Mouse (Mus musculus) layer of hippocampus, adult 9-10 months (tissue): Measurements from ENCODE around the gene Lsp1.

ENCODE experiments used
- DNase-seq: peaks from one replicate; pipeline ENCODE4 v3.0.0; 2022; ENCODE audit warnings: low spot score

Gene Lsp1

GRCm38 (mm10) chr7:142445324-142445723 lies 15.3 kb upstream of the Lsp1 start:
- no peak for DNase-seq

GRCm38 (mm10) chr7:142446264-142446663 lies 14.3 kb upstream of the Lsp1 start:
- no peak for DNase-seq

- no peak for DNase-seq
These were observed 11.5 kb upstream of the Lsp1 start for GRCm38 (mm10) chr7:142449038-142449617.

- no peak for DNase-seq
These were observed 5.9 kb upstream of the Lsp1 start for GRCm38 (mm10) chr7:142454706-142455105.

GRCm38 (mm10) chr7:142455251-142455650 lies 5.4 kb upstream of the Lsp1 start:
- DNase-seq = no peak

- no peak for DNase-seq
These were observed 3.8 kb upstream of the Lsp1 start for GRCm38 (mm10) chr7:142456806-142457205.

GRCm38 (mm10) chr7:142457227-142457811 lies 3.3 kb upstream of the Lsp1 start:
- DNase-seq = no peak

GRCm38 (mm10) chr7:142458026-142458425 lies 2.6 kb upstream of the Lsp1 start:
- DNase-seq = no peak

- DNase-seq = no peak
These were observed 1.8 kb upstream of the Lsp1 start for GRCm38 (mm10) chr7:142458676-142459298.

- no peak for DNase-seq
These were observed 1.3 kb upstream of the Lsp1 start for GRCm38 (mm10) chr7:142459299-142459691.

GRCm38 (mm10) chr7:142461446-142461845 lies 837 bp downstream of the Lsp1 start:
- no peak for DNase-seq

GRCm38 (mm10) chr7:142462190-142462589 lies 1.6 kb downstream of the Lsp1 start:
- DNase-seq = no peak

- no peak for DNase-seq
These were observed 2.0 kb downstream of the Lsp1 start for GRCm38 (mm10) chr7:142462594-142463078.

GRCm38 (mm10) chr7:142470171-142470691 lies 9.6 kb downstream of the Lsp1 start:
- DNase-seq = no peak

GRCm38 (mm10) chr7:142470808-142471413 lies 10.3 kb downstream of the Lsp1 start:
- DNase-seq = no peak

GRCm38 (mm10) chr7:142471414-142471861 lies 10.8 kb downstream of the Lsp1 start:
- no peak for DNase-seq

- DNase-seq = no peak
These were observed 11.4 kb downstream of the Lsp1 start for GRCm38 (mm10) chr7:142471884-142472570.

GRCm38 (mm10) chr7:142472936-142473335 lies 12.3 kb downstream of the Lsp1 start:
- no peak for DNase-seq

GRCm38 (mm10) chr7:142473476-142473875 lies 12.9 kb downstream of the Lsp1 start:
- DNase-seq = no peak

GRCm38 (mm10) chr7:142474799-142475198 lies 14.2 kb downstream of the Lsp1 start:
- no peak for DNase-seq

GRCm38 (mm10) chr7:142475641-142476040 lies 15.0 kb downstream of the Lsp1 start:
- no peak for DNase-seq

- DNase-seq = no peak
These were observed 15.7 kb downstream of the Lsp1 start for GRCm38 (mm10) chr7:142476271-142476670.
